Mouse (Mus musculus) E14TG2a.4 (cell line): ENCODE results near the gene Slc16a4.

Experiments used
- CTCF ChIP-seq: conservative IDR thresholded peaks from 2 replicates; pipeline ENCODE4 v1.5.1; 2014; ENCODE audit warnings: low read length
- NANOG ChIP-seq: IDR thresholded peaks from 2 replicates; pipeline ENCODE4 v1.6.1; 2014; ENCODE audit warnings: borderline replicate concordance, low read length, mixed read lengths
- POU5F1 ChIP-seq: IDR thresholded peaks from 2 replicates; pipeline ENCODE4 v1.6.1; 2014; ENCODE audit warnings: low read length, borderline replicate concordance

- TF ChIP-seq CTCF (no peak), POU5F1 (no peak), NANOG (no peak)
These were observed 44.2 kb upstream of the Slc16a4 start for GRCm38 (mm10) chr3:107246876-107247275.
